Mouse (Mus musculus): ENCODE measurements at regions not wholly inside any gene's neighbourhood (a gene's known extent, or its start where the extent isn't known, plus 50 kb on each side); places are given as distances from the start of the nearest gene placed in this dataset.

DNA sequence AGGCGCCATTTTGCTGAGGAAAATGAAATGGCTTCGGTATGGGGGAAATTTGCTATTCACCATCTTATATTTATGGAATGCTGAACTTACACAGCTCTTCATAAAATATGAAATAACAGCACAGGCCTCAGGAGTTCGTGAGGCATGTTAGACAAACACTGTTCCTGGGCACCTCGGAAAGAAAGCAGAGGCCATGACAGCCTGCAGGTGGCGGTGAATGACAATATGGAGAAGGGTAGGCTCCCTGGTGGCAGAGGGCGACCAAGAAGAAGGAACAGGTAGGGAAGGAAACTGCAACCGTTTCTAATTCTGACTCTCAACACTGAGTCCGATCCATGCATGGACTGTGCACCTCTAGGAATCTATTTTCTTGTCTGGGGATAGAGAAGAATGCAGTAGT lies 553.6 kb upstream of the Tmpo start:
- no peak for DNase-seq (ENCODE audit: low spot score)

DNA sequence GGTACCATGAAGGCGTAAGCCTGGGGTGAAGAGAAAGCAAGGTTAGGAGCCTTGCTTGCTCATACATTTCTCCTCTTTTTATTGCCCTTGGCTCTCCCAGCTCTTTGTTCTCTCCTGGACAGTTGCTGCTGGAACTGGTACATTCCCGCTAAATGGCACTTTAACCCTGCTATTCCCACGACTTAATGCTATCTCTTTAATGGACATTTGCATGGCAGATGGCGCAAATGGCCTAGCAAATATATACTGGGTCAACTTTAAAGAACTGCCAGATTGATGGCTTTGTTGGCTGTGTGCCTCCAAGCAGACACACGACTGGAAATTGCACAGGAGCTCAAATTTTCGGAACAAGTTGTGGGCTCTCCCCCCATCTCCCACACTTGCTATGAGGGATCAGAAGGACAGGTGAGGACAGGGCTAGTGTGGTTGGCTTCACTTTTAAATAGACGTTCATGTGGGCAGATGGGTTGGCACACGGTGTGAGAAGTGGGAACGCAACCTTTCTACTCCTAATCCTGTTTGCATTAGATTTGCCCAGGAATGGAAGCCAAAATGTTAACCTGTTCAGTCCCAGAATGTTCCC lies 551.0 kb upstream of the Tmpo start:
- no peak for DNase-seq (ENCODE audit: low spot score)

GRCm38 (mm10) chr10:91730062-91730461 lies 548.9 kb upstream of the Tmpo start:
- DNase-seq (ENCODE audit: low spot score) = no peak

- no peak for DNase-seq (ENCODE audit: low spot score)
Measured at GRCm38 (mm10) chr10:91719561-91720371, 538.7 kb upstream of the Tmpo start.

DNA sequence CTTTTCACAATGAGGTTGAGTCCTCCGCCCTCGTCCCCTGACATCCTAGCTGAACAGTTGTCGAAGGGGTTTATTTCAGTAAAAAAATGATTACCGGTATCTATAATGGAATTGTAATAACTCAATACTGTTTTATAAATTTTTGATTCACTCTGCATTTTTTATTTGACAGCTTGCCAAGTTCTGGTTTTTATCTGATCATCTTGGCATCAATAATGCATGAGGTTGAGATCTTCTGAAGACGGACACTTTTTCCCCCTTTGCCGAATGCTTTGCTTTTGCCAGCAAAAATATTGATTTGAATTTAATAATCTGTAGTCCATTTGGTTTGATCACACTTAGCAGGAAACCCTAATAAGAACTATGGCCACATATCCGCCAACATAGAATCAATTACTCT lies 535.5 kb upstream of the Tmpo start:
- no peak for DNase-seq (ENCODE audit: low spot score)

- DNase-seq (ENCODE audit: low spot score) = no peak
Measured at GRCm38 (mm10) chr10:91714648-91715047, 533.5 kb upstream of the Tmpo start.

GRCm38 (mm10) chr10:91713529-91713928 lies 532.4 kb upstream of the Tmpo start:
- DNase-seq (ENCODE audit: low spot score) = no peak

DNA sequence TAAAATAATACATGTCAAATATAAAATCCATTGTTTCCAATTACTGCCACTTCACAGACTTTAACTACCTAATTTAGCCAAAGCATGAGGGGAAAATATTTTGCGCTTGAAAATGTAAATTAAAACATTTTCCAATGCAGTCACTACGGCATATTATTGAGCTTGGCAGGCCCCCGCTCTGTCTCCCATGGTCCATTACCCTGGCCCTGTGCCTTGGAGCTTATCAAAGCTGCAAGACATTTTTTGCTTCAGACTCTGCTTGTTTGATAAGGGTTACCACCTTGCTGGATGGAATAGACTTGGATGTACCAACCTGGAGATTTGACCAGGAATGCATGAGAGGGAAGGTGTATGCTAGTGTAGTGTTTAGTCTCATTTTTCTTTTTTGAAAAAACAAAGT lies 525.7 kb upstream of the Tmpo start:
- no peak for DNase-seq (ENCODE audit: low spot score)

GRCm38 (mm10) chr10:91704751-91705150 lies 523.6 kb upstream of the Tmpo start:
- no peak for DNase-seq (ENCODE audit: low spot score)

DNA sequence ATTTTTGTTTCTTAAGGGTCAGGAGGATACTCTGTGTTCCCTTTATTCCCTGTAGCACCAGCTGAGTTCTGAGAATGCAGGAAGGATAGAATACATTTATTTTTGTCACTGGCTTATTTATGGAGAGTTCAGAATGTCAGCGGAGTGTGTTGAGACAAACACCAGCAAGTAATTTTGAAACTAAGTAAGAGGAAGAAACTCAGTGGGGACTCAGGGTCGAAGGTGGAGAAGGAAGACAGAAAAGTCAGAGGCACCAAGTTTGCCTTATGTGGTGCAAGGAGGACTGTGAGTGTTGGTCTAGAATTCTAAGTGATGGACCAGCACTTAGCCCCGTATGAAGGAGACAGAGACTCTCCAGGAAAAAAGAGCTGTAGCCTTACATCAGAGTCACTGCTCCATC lies 520.7 kb upstream of the Tmpo start:
- no peak for DNase-seq (ENCODE audit: low spot score)

- DNase-seq (ENCODE audit: low spot score) = no peak
Measured at GRCm38 (mm10) chr10:91686082-91686618, 505.0 kb upstream of the Tmpo start.

DNA sequence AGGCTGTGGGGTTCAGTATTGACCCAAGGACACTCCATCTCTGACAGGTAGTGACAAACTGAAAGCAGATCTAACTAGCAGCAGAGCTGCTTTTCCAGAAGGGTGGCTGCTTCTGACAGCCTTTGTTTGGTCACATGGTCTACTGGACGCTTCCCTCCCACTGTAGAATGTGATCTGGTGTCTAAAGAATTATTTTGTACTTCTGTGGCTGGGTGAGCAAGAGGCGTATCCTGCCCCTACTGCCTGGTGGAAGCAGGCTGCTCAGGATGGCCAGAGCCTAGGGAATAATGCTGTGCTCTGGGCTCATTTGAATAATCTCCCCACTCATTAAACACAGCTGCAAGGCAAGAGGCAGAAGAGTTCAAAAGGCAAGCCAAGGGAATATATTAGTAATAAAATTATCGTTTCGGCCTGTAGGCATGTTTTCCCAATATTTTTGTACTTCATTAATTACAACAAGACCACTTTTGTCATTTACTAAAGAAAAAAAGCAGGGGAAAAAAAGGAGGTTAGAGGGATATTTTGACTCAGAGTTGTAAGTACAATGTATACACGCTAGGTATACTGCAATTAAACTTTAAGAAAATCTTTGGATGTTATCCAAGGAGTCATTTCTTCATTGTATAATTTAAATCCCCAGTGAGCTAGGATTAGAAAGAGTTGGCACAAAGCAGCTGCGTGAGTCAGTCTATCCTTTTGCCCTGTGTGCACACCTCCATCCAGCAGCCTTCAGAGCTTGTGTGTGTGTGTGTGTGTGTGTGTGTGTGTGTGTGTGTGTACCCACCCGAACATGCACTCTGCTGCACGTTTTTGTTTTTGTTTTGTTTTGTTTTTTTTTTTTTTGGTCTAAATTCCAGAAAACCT lies 504.3 kb upstream of the Tmpo start:
- DNase-seq (ENCODE audit: low spot score) = no peak

GRCm38 (mm10) chr10:91679641-91680040 lies 498.5 kb upstream of the Tmpo start:
- DNase-seq (ENCODE audit: low spot score) = no peak

DNA sequence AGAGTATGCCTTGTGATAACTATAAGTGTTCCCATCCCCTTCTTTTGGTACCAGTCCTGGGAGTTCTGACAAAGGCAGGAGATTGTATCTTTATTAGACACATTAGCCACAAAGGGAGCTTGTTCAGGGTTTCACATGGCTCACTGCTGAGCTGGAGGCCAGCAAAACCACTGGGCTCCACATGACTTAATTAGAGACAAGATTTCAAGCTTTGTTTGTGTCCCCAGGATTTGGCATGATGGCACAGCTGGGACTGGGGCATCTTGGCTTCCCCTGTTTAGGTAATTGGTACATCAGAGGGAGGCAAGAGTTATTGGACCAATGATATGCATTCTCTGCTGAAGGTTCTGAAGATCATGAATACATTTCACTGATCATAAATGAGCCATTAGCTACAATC lies 456.8 kb upstream of the Tmpo start:
- DNase-seq (ENCODE audit: low spot score) = no peak

DNA sequence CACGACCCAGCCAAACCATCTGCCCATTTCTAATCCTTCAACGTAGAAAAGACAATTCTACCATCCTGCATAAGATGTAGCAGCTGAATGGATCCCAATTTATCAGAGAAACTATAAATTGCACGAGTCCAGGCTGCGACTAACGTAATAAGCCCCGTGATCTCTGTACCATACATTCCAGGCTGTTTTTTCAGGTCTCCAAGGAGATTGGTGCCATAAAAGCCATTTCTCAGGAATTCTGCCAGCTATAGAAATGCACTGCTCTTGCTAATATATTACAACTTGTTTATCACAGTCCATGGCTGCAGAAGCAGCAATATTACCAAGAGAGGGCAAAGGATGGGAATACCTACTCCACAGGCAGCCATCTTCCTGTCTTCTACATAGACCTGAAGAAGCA lies 447.6 kb upstream of the Tmpo start:
- no peak for DNase-seq (ENCODE audit: low spot score)

DNA sequence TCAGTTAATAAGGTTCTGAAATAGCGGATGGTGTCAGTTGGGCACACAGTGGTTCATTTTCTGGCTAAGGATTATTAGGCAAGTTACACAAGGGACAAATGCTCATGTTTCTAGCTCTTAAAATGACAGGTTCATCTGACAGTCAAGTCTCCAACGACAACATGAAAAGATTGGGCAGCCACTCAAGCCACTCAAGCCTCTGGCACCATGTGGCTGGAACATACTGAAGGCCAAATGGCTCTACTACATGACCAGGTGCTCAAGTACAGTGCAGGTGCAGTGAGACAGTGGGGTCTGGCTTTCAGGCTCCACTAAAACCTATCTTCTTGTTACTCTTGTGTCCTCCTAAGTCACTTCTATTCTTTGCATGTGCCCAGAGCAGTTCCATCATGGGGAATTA lies 441.2 kb upstream of the Tmpo start:
- no peak for DNase-seq (ENCODE audit: low spot score)

GRCm38 (mm10) chr10:91613794-91614479 lies 432.8 kb upstream of the Tmpo start:
- no peak for DNase-seq (ENCODE audit: low spot score)

GRCm38 (mm10) chr10:91612052-91612451 lies 430.9 kb upstream of the Tmpo start:
- DNase-seq (ENCODE audit: low spot score) = no peak

GRCm38 (mm10) chr10:91594891-91595290 lies 413.8 kb upstream of the Tmpo start:
- no peak for DNase-seq (ENCODE audit: low spot score)

GRCm38 (mm10) chr10:91593378-91593777 lies 412.3 kb upstream of the Tmpo start:
- no peak for DNase-seq (ENCODE audit: low spot score)

DNA sequence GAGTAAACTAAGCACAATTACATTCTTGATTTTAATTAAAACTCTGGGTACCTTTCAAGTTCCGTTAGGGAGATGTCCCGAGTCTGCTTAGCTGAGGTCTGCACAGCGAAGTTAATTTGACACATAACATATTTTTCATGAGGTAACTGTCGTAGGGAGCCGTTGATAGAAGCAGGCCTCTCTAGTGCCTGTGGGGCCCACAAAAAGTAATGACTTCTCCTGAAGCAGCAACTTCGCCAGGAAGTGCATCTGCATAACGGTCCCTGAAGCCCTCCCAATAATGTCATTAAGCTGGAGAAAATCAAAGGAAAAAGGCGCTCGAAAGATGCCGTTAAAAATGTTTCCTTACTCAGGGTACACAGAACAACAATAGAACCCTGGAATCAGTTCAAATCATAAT lies 410.7 kb upstream of the Tmpo start:
- no peak for DNase-seq (ENCODE audit: low spot score)

DNA sequence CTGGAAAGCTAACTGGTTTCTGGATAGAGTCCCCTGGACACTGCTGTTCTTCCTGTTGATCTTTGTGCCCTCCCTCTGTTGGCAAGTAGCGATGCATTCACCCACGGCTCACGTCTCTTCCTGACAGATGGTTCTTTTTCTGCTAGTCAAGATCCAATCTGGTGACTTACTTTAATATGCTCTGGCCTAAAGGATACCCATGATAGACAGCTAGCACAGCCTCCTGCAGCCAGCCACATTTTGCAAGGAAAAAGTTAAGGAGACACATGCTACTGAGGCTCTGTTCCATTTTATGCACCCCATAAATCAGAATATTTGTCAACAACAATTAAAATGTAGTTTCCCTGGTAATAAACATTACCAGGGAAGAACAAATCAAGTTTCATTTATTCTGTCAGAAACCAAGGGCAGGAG lies 410.3 kb upstream of the Tmpo start:
- no peak for DNase-seq (ENCODE audit: low spot score)

Measured in adipocyte (in vitro differentiated cells).